Mouse (Mus musculus) spleen, postnatal 14 days (tissue): Measurements from ENCODE around the gene Ghr.

Source experiments
- DNase-seq, 2 experiments: peaks; one replicate each; pipeline ENCODE4 v3.0.0; 2021 to 2022; ENCODE audit warnings: low spot score in 2 of 2

The Ghr gene

DNA sequence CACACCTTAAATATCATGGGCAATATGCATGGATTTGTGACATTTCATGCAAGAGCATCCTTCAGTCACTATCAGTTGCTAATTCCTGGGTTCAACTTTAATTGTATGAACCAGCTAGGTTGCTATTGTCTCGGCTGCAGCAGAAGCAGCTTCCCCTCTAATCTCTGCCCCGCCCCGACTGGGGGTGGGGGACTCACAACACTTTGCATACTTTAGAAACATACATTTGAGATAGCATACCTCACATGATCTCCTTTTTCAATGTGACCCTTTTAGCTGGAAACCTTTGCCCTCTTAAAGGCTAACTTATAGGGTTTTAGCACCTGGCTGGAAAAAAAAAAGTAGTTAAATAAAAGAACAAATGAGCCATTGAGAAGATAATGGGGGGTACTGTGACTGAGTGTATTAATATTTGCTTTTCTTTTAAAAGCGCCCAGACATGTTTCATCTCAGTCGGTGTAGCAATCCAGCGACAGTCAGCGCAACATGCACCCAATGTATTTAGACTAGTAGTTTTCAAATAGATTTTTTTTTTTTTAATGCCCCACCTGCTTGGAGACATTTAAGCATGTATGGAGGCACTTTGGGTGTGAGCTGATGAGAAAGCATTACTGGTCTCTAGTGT lies 137.9 kb downstream of the Ghr start:
- no peak for DNase-seq

DNA sequence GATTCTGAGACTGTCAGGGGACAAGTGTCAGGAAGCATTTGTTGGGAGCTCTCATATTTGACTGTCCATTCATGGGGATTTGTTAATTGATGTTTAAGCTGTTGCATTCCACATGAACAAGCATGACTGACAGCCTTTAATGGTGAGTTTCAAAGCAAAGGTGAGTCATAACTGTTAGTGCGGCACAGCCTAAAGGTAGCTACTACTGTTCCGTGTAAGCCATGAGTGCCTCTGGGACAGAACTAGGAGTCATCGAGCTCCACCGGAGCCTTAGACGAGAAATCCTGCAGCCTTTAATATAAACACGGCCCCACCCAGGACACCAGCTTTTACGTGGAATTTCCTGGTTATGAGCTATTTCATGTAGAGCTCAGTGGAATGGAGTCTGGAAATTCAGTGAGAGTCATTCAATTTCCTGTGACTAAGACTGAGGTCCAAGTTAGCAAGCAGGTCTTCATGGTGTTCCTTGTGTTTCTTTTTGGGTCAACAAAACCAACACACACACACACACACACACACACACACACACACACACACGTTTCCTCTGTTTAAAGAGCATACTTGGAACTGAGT lies 138.8 kb downstream of the Ghr start:
- no peak for DNase-seq

DNA sequence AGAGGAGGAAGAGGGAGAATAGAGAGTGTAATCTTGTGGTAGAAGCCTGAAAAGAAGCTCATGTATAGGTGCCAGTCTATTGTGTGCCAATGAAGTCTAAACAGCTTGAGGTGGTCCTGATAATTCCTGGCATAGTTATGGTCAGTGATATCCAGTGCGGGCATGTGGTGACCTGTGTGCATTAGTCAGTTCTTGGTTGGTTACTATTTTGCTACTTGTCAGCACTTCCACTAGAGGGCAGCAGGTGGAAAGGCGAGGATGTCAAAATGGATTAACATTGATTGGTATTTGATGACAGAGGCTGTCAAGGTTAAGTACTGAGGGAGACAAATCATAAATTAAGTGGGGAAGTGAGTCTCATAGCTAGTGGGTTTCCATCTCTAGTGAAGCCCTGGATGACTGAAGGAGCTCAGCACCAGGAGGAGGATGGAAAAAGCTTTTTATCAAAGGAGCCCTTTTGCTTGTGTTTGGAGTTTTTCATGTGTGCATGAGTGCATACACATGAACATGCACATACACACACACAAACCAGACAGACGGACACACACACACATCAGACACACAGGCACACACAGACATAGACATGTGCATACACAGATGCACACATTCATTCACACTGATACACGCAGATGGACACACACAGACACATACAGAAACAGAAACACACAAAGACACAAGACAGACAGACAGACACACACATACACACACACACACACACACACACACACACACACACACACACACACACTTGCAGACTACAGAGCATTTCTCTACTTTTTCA lies 141.6 kb downstream of the Ghr start:
- DNase-seq, result no peak

DNA sequence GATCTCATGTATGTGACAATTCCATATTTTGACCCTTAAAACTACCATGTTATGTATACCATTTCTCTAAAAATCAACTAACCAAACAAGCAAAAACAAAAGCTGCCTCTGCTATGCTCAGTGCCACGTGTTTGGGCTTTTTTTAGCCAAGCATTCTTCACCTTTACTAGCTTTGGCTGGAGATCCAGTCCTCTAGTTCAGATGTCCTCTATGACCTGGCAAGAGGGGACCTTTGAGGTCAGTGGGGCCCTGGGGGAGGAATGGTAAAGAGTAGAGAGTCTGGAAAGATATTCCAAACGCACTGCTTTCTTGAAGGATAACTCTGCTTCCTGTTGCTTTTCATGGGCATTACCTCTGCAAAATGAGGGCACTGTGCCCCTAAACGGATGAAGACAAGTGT lies 145.9 kb downstream of the Ghr start:
- DNase-seq, result no peak

DNA sequence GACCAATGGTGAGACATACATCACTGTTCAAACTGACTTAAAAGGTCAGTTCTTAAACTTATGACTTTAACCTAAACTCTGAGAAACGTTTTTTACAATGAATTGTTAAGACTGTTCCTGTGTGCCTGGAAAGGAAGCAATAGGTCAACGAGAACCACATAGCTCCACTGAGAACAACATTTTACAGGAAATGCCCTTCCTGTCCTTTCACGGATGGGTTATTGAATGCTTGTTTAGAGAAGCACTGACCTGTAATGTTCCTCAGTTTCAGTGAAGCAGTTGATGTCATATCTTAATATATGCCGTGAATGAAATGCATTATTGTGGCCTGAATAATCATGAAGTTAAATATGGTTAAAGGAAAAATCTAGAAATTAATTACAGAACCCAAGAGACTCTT lies 147.7 kb downstream of the Ghr start:
- DNase-seq, result no peak

DNA sequence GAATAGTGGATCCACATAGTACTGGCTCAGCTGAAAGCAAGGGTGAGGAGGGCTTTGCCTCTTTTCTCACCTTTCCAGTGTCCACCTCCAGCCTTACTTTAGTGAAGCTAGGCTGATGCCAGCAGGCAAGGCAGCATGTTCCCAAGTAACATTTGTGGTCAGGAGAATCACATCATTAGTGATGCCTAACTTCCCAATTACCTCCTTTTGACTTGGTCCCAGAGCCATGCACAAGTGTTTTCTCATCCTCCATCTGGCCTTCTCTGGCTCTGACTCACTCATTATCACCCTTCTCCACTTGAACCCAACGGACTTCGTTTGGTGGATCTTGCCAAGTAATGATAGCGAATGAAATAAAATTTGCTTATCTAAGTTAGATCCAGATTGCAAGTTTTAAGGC lies 148.8 kb downstream of the Ghr start:
- DNase-seq, result no peak

DNA sequence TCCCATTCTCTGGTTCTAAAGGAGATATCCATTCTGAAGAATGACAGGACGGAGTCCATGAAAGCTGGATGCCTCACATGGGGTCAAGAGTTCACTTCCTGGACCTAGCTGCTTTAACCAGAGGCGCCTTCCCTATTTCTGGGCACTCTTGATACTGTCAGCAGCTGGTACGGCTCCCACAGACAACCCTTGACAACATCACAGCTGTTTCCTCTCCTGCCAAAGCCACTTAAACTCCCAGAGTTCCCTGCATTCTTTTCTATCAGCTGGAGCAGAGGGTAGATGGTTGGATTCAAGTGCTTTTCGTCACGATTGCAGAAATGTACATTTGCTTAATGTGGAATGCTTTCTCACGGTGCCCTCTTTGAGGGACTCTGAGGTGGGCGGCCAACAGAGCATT lies 150.0 kb downstream of the Ghr start:
- DNase-seq, result no peak

DNA sequence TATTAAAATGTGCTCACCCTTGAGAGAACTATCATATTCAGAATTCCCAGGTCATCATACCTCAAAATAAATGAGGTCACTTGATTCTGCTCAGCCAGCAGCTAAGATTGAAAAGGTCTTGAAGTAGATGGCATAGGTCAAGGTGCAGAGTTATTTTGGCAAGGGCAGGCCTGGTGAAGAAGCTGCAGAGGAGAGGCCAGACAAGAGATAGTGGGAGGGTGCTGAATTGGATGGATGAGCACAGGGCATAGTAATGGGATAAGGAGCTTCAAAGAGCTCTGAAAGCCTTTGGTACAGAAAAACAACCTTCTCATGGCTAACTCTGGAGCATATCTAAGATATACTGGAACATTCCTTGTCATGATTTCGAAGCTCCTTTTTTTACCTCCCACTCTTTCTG lies 150.5 kb downstream of the Ghr start:
- DNase-seq, result no peak

DNA sequence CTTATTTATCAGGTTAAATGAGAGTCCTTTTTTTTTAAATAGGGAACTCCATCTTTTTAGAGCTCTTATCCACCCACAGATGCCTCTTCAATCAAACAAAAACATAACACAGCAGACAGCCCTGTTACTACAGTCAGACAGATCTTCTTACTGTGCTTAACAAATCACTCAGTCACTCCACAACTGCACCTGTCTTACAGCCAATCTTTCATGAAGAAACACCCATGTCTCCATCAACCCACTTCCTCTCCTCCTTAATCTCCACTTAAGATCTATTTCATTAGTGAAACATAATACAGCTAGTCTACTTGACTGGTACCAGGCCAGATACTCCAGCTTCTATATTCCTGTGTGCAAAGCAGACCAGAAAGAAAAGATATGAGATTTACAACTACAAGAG lies 153.9 kb downstream of the Ghr start:
- no peak for DNase-seq

DNA sequence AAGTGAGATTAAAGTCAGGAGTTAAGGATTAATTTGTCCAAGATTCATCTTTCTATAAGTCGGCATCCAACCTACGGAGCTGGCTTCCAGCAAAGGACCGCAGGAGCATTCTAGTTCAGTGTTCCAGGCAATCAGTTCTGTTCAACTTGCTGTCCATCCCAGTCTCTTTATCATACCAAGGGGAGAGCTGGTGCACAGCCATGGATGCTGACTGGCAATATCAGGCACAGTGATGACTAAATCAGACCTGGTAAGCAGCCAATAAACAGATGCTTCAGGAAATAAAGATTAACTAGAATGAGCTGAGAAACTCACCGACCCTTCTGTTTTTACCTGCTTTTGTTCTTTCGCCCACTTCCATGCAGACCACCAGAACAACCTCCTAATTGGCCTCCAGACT lies 154.3 kb downstream of the Ghr start:
- DNase-seq, result no peak

DNA sequence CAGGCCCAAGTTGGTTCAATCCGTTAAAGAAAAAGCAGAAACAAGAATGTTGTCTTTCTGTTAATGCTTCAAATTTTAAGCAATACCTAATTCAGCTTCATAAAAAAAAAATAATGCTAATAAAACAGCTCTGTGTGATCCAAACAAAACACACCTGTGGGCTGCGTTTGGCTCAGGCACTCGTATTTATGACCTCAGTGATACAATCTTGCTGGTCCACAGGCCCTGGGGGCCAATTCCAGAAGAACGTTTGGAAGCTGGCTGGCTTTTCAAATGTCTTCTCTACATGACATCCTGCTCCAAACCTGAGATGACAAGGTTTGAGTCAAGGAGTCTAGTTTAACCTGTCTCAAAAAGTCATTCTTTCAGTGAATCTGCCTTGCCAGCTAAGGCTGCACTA lies 156.9 kb downstream of the Ghr start:
- DNase-seq, result no peak

DNA sequence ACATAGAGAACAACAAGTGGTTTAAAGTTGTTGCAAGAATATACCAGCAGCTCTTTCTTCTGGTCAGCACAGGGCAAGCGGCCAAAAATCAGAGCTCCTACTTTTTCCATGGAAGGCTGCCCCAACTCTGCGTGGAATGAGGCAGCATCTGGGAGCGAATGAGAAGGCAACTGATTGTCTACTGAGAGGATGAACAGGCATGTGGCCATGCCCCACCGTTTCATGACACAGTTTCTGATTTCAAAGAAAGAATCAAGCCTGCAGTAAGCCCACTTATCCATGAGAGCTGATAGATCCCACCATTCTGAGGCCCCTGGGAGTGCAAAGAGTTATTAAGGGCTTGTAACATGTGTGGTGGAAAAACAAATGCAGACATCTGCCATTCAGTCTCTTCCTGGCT lies 160.1 kb downstream of the Ghr start:
- DNase-seq, result no peak

DNA sequence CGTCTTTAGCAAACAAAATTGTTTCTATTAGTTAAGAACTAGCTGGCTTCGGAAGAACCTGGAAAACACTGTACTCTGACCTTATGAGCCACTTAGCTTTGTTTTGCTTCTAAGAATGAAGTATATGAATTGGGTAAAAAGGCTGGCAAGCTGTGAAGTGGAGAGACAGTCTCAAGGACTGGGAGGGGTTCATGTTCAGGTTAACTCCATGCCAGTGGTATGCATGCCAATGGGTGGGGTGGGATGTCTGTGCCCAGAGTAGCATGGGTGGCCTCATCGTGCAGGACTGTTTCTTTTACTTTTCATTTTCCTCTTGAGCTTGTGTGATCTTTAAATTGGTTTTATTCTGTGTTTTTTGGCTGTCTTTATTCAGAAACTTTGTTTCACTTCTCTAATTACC lies 165.6 kb downstream of the Ghr start:
- no peak for DNase-seq

DNA sequence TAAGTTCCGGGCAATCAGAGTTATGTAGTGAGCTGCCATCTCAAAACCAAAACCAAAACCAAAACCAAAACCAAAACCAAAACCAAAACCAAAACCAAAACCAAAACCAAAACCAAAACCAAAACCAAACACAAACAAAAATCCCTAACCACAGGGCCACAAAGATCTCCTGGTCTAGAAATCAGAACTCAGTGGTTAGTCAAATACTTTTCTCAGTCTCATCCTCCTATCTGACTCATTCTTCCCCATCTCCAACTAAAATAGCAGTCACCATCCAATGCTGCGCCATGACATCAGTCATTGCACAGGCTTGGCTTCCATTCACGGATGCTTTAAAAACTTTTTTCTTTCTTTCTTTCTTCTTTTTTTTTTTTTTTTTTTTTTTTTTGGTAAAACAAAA lies 170.2 kb downstream of the Ghr start:
- no peak for DNase-seq

DNA sequence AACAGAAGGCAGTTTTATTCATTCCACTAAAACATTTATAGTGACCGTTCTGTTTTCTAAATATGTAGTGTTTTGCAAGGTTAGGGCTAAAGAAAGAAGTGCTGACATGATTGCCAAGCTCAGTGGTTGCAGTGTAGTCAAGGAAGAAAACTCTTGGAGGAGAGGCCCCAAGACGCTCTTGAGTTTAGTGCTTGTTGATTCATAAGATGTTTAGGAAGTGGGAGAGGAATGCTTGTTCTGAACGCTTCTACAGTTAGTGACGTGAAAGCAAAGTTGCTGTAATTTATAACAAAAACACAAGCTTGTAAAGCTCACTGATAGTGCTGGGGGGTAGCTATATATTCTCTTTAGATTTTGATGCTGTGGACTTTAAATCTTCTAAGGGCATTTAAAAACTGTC lies 174.8 kb downstream of the Ghr start:
- no peak for DNase-seq

DNA sequence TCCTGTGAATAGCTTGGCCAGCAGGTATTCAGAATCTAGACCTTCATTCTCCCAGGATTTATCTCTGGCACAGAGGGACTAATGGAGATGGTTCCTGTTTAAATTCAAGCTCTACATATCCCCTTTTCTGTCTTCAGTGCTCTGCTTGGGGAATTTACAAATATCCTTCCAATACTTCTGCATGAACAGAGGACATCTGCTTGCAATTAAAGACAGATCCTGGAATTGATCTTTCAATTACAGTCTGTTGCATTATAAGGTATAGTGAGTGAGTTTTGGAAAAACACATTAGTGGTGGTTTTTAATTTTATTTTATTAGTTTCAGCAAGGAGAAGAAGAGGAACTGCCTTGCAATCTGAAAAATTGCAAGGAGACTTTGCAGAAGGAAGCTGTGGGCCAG lies 184.1 kb downstream of the Ghr start:
- no peak for DNase-seq

DNA sequence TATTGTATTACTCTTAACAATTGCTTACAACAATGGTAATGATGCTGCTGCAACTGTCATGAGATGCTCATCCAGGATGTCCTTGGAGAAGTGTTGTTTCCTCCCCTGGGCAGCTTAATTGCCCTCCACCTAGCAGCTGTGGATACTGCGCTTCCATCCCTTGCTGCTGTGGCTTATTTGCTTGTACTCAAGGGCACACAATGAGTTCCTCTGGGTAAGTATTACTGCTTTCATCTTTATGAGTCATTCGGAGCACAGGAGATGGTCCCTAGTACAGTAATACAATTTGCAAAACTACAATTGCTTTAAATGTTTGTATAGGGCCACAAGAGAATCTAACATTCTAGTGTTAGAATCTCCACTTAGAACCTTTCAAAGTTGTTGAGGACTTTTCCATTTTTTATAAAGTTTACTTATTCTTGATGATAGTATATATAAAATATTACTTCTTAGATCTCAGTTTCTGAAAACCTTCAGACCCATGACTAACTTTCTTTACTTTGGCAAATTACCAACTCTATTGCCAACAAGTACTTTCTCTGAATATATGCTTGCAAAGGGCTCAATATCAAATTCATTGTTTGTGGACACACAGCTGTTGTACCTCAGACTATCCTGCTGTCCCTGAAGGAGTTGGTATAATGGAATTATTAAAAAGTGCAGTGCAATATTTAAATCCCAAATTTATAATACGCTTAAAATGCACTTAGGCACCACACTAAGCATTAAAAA lies 185.8 kb downstream of the Ghr start:
- no peak for DNase-seq

DNA sequence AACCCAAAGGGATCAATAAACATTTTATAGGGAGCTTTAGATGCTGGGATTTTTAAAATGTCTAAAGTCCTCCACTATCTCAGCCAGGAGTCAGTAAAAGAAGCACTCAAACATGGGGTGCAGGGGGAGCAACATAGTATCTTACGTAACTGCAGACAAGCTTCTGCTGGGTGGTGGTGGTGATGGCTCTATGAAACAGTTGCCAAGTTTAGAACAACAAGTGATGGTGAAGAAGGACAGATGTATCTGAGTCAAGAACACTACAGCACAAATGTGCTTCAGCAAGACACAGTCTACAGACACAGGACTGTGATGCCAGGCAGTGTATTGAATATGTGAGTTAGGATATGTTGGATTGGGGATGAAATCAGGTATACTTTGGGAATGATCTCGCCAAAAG lies 187.1 kb downstream of the Ghr start:
- no peak for DNase-seq

DNA sequence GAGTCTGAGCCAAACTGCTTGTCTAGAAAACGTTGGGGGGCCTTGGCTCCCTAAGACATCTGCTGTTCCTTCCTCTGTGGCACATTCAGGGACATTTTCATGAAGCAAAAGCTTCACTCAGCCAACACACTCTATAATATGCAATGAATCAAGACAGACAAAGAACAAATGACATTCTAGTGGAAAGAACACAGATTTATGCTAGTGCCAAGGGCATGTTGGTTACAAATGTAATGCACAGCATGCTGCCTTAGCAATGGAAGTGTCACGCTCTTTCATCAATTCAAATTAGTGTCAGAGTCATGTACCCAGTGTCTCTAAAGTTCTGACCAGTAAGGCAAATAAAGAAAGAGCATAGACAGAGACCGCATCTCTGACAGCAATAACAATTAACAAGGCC lies 187.6 kb downstream of the Ghr start:
- DNase-seq, result no peak

DNA sequence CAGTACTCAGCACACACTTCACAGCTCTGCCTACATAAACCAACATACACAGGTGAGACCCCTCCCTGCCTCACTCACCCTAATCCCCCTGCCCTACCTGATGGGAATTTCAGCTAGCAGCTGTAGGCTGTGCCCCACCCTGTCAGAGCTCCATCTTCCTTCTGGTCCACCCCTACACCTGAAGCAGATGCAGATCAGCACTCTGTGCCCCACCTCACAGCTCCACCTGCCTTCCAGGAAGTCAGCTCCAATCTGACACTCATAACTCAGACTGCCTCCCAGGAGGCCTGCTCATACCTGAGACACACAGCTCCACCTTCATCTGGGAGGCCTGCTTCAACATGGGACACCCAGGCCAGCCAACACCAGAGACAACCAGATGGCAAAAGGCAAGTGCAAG lies 192.6 kb downstream of the Ghr start:
- DNase-seq, result no peak

DNA sequence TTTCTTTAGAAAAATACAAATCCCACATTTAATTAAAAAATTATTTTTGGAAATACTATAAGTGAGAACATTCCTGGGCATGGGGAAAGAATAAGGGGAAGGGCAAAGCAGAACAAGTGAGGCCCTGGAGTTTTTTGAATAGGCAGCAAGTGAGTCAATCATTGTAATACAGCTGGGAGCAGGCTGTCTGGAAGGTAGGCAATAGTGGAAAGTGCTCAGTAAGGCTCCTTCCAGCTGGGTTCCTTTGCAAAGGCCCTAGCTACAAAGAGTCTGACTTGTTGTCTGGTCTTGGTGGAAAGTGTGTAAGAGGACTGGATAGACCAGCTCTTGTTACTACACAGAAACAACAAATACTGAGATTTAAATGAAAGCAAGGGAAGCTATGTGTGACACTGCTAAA lies 194.3 kb downstream of the Ghr start:
- no peak for DNase-seq

DNA sequence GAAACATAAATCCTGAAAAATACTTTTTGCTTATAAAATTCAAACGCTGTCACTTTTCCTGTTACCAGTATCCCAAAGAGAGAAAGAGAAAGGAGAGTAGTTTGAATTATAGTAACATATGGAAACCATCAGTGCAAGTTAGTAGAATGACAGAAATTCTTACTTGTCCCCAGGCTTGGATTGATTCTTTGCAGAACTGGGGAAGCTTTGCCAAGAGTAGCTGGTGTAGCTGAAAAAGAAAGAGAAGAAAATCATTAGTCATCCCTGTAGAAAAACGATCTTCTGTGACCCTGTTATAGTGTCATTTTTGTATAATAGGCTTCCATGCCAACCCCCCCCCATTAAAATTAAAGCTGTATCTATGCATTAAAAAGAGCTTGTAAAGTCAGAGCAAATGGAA lies 194.8 kb downstream of the Ghr start:
- DNase-seq, result no peak

DNA sequence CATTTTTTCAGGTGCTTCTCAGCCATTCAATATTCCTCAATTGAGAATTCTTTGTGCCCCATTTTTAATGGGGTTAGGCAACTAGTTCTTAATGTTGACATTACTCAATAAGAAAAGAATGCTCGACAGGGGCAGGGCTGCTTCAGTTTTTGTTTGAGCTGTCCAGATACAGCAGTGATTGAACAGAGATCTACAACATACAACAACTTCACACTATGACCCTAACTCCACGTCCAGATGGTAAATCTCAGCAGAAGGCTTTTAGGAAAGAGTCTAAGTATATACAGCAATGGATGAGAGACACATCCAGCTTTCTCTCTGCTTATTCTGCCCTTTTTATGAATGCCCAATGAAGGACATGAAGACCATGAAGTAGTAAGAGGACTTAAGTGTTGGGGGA lies 199.5 kb downstream of the Ghr start:
- DNase-seq, result no peak
